8 mouse cellular contexts compared by ENCODE assay signal in genomic region chr6:29467583-29468354, GRCm38 (mm10). TPM values are rescaled to one million over a fixed set of nuclear protein-coding genes. Genes with fewer than 3 reads are reported as not detected.
DNase-seq lines count a peak whose midpoint lies in the region; ATAC-seq and TF ChIP-seq lines count a peak whose summit lies in the region.

Atp6v1f (plus strand) TSS chr6:29467718.

- no peak for TF ChIP-seq CTCF in Patski (IDR thresholded peaks at IDR 0.05)

- H3K36me3 ChIP-seq in hindbrain, embryonic 13.5 days: peaks cover 27% of the 10 kb centered on the region

- H3K9me3 ChIP-seq in hindbrain, embryonic 13.5 days: no peaks in the 10 kb centered on the region

- in situ Hi-C loops in Patski (cut with MboI; ENCODE audit: low pct_unique_long_range_greater_than_20kb): no loop called here

- no peaks in the 10 kb centered on the region for H3K27me3 ChIP-seq in Patski
- peaks cover 3% of the 10 kb centered on the region; the same call in 1 of the 2 replicates for H3K27me3 ChIP-seq in hindbrain, embryonic 13.5 days

- peaks cover 14% of the 10 kb centered on the region for H3K4me1 ChIP-seq in hindbrain, embryonic 13.5 days (replicated peaks)

- H3K4me2 ChIP-seq in hindbrain, embryonic 13.5 days: peak within 1 kb of the TSS; percentile 75

- POLR2A ChIA-PET in Patski (lab: Charles Lee): interaction anchor here (0.5 to 1.1 kb wide), 3 partner anchors 18 to 345 kb away, joined by 3 to 5 read pairs (median 4); no protein-coding TSS in a partner anchor

- CTCF ChIA-PET in Patski (lab: Charles Lee): no interaction called here

- peak; percentile 60 for ATAC-seq in Patski
- ATAC-seq in hindbrain, embryonic 13.5 days (ENCODE audit: low FRiP score): peak; percentile 95

- H3K9ac ChIP-seq in hindbrain, embryonic 13.5 days: peak within 1 kb of the TSS; percentile 83

- DNase-seq in Patski (ENCODE audit: low read depth, low spot score): peak; percentile 77
- DNase-seq in cerebellum, postnatal 14 days: peak; percentile 97 to 98
- DNase-seq in frontal cortex, postnatal 14 days (ENCODE audit: low spot score in 2 of 2): peak; percentile 82 to 87
- peak; percentile 83 to 85 for DNase-seq in layer of hippocampus, postnatal 25 days (ENCODE audit: extremely low spot score in 1 of 2, low spot score in 1 of 2)
- peak; percentile 92 for DNase-seq in lung, postnatal 25 days (ENCODE audit: low spot score)
- peak; percentile 94 for DNase-seq in retina, embryonic 14.5 days (ENCODE audit: low spot score)
- DNase-seq in thymus, postnatal 4 days: peak; percentile 95

- peak within 1 kb of the TSS; percentile 78 for H3K4me3 ChIP-seq in hindbrain, embryonic 13.5 days

- under 1% methylated on average over 39 of the region's 39 CpGs for WGBS in hindbrain, embryonic 13.5 days

- H3K27ac ChIP-seq in hindbrain, embryonic 13.5 days: peak within 1 kb of the TSS; percentile 81

RNA-seq across cellular contexts. Expression of gene Atp6v1f, which starts in this region (rescaled TPM):
- 300 TPM for polyA plus RNA-seq in Patski (2021)
- polyA plus RNA-seq in hindbrain, embryonic 13.5 days (2015; fragmentation: Nextera tagmentation; extraction: Ambion mirVana): 337 and 340 TPM in 2 replicates
- 100 to 1,000 TPM; 241 to 263 TPM for total RNA-seq in layer of hippocampus, postnatal 25 days (2021)

Comparison
In these comparisons a context has a peak if more than half of its experiments do, and no peak if none do; other contexts are left out.
1. Peak in every context shown above with its lines: DNase-seq, ATAC-seq, H3K4me3 ChIP-seq and H3K27ac ChIP-seq.